Mouse (Mus musculus) heart, adult 2 months (tissue): ENCODE data around the gene Fars2. TPM values are rescaled to one million over a fixed set of nuclear protein-coding genes. Genes with fewer than 3 reads are reported as not detected.
A peak's percentile ranks its signal among the peaks of the same experiment; 100 is the strongest.

Experiments used
- DNase-seq, 2 experiments: peaks; one replicate each; pipeline ENCODE4 v3.0.0; 2021
- H3K27ac ChIP-seq: fragments of 200-600 bp; 2 replicates; pipeline ENCODE4 v1.8.1; 2022
- H3K27me3 ChIP-seq: fragments of 200-500 bp; 2 replicates; pipeline ENCODE4 v1.6.1; 2012; ENCODE audit warnings: mild to moderate bottlenecking, low read length, inconsistent platforms, mixed read lengths; ENCODE audit not compliant: control insufficient read depth, insufficient read depth
- H3K36me3 ChIP-seq: fragments of 200-500 bp; 2 replicates; pipeline ENCODE4 v1.6.1; 2012; ENCODE audit warnings: low read length, inconsistent platforms; ENCODE audit not compliant: control insufficient read depth, insufficient read depth
- H3K4me1 ChIP-seq: fragments of 200-500 bp; 2 replicates; pipeline ENCODE4 v1.6.1; 2011; ENCODE audit warnings: low read length; ENCODE audit not compliant: control insufficient read depth, insufficient read depth
- H3K4me3 ChIP-seq: fragments of 200-600 bp; 2 replicates; pipeline ENCODE4 v1.8.1; 2022
- H3K79me2 ChIP-seq: fragments of 200-500 bp; replicated peaks from 2 replicates; pipeline ENCODE4 v1.6.1; 2012; ENCODE audit warnings: mild to moderate bottlenecking, inconsistent platforms, low read length, moderate library complexity, mixed read lengths; ENCODE audit not compliant: control insufficient read depth, insufficient read depth
- H3K9ac ChIP-seq: fragments of 200-500 bp; 2 replicates; pipeline ENCODE4 v1.6.1; 2012; ENCODE audit warnings: low read depth, mild to moderate bottlenecking, control low read depth, inconsistent platforms, low read length, mixed read lengths
- CTCF ChIP-seq: fragments of 200-600 bp; IDR thresholded peaks from 2 replicates; pipeline ENCODE4 v1.8.1; 2022; ENCODE audit warnings: antibody characterized with exemption, mild to moderate bottlenecking, moderate library complexity
- EP300 ChIP-seq: fragments of 200-500 bp; IDR thresholded peaks from 2 replicates; pipeline ENCODE4 v1.6.1; 2011; ENCODE audit warnings: low read depth, low read length, control low read depth; ENCODE audit not compliant: insufficient read depth
- POLR2A ChIP-seq: fragments of 200-500 bp; IDR thresholded peaks from 2 replicates; pipeline ENCODE4 v1.6.1; 2011; ENCODE audit warnings: mild to moderate bottlenecking, low read depth, low read length, control low read depth; ENCODE audit not compliant: insufficient read depth
- WGBS: fragments of 180-500 bp; shearing (Covaris S2); methylation state at CpG from one replicate; pipeline ENCODE4 v1.1.7; 2018; 5-methylcytosine and 5-hydroxymethylcytosine counted together
- intact Hi-C: fragments of 180-260 bp; cut with DNase I; formaldehyde crosslinking; loops from one replicate; pipeline ENCODE4 v1.15.1; 2025
- polyA plus RNA-seq: library from polyadenylated mRNA; depleted of rRNA; stranded (reverse); fragments of >200 nt; gene quantifications from 2 replicates; pipeline ENCODE4 v1.2.3, GENCODE M21; 2012
- total RNA-seq, 2 experiments: library from RNA; stranded (reverse); gene quantifications; 2 replicates each; pipeline ENCODE4 v1.2.3; 2021

Gene Fars2
- total and polyA plus RNA-seq, 3 experiments, result 73.3 to 85.7 (median 77.7) TPM

GRCm38 (mm10) chr13:36537580-36537979 is 420.4 kb downstream of the Fars2 start:
- Histone ChIP-seq H3K4me1 (0 out of 2 replicates have a peak, but pooled peaks cover 2% of the 10 kb centered on the region), H3K27ac (no peak overlapping the region), H3K9ac (no peak overlapping the region), H3K36me3 (no peaks in the 10 kb centered on the region), H3K4me3 (no peak overlapping the region), H3K27me3 (no peaks in the 10 kb centered on the region), H3K79me2 (no peaks in the 10 kb centered on the region)
- DNase-seq, result no peak
- whole genome bisulfite sequencing, result 88% methylated on average over 3 of the region's 3 CpGs
- no peak for TF ChIP-seq POLR2A
- intact Hi-C loops, result no loop called here

GRCm38 (mm10) chr13:36538385-36538784 is 421.2 kb downstream of the Fars2 start:
- Histone ChIP-seq H3K9ac (no peak overlapping the region), H3K36me3 (no peaks in the 10 kb centered on the region), H3K79me2 (no peaks in the 10 kb centered on the region), H3K27me3 (no peaks in the 10 kb centered on the region), H3K4me1 (no peaks in the 10 kb centered on the region), H3K27ac (no peak overlapping the region), H3K4me3 (no peak overlapping the region)
- intact Hi-C loops, result no loop called here
- TF ChIP-seq CTCF (no peak), POLR2A (no peak)
- DNase-seq, result no peak
- WGBS, result 92% methylated on average over 2 of the region's 2 CpGs

- Histone ChIP-seq H3K9ac (no peak overlapping the region), H3K4me3 (no peak overlapping the region), H3K36me3 (no peaks in the 10 kb centered on the region), H3K27ac (no peak overlapping the region), H3K4me1 (no peaks in the 10 kb centered on the region), H3K27me3 (no peaks in the 10 kb centered on the region), H3K79me2 (no peaks in the 10 kb centered on the region)
- WGBS, result 83% methylated on average over 10 of the region's 10 CpGs
- peak; percentile 60 to 62 for DNase-seq
- intact Hi-C loops, result no loop called here
- TF ChIP-seq POLR2A (no peak), EP300 (no peak), CTCF (no peak)
Observed at GRCm38 (mm10) chr13:36540231-36540630, 423.0 kb downstream of the Fars2 start.

- no peaks in the 10 kb centered on the region for H3K36me3 ChIP-seq
- no peak overlapping the region for H3K4me3 ChIP-seq
- WGBS, result 70% methylated on average over 2 of the region's 2 CpGs
- no peaks in the 10 kb centered on the region for H3K79me2 ChIP-seq
- peak in 1 of 2 experiments; percentile 59 for DNase-seq
- no peaks in the 10 kb centered on the region for H3K4me1 ChIP-seq
- TF ChIP-seq CTCF (no peak), EP300 (no peak), POLR2A (no peak)
- H3K27ac ChIP-seq, result no peak overlapping the region
- no peaks in the 10 kb centered on the region for H3K27me3 ChIP-seq
- no peak overlapping the region for H3K9ac ChIP-seq
- intact Hi-C loops, result no loop called here
Observed at GRCm38 (mm10) chr13:36541287-36541780, 424.1 kb downstream of the Fars2 start.

GRCm38 (mm10) chr13:36550694-36551093 is 433.5 kb downstream of the Fars2 start:
- intact Hi-C loops, result no loop called here
- H3K36me3 ChIP-seq, result no peaks in the 10 kb centered on the region
- H3K4me1 ChIP-seq, result no peaks in the 10 kb centered on the region
- TF ChIP-seq POLR2A, result no peak
- no peak for TF ChIP-seq CTCF
- no peak for TF ChIP-seq EP300
- no peak overlapping the region for H3K9ac ChIP-seq
- DNase-seq, result no peak
- H3K4me3 ChIP-seq, result no peak overlapping the region
- WGBS, result 61% methylated on average over 6 of the region's 6 CpGs
- no peak overlapping the region for H3K27ac ChIP-seq
- H3K79me2 ChIP-seq, result no peaks in the 10 kb centered on the region
- H3K27me3 ChIP-seq, result peaks cover 1% of the 10 kb centered on the region; the same call in 1 of the 2 replicates

GRCm38 (mm10) chr13:36552522-36553246 is 435.5 kb downstream of the Fars2 start:
- no peak for TF ChIP-seq POLR2A
- no peak for TF ChIP-seq EP300
- TF ChIP-seq CTCF, result no peak
- WGBS, result 78% methylated on average over 3 of the region's 3 CpGs

More at GRCm38 (mm10) chr13:36552522-36553246, 435.5 kb downstream of the Fars2 start:
- Histone ChIP-seq H3K9ac (no peak overlapping the region), H3K4me3 (no peak overlapping the region), H3K36me3 (no peaks in the 10 kb centered on the region), H3K4me1 (no peaks in the 10 kb centered on the region), H3K79me2 (no peaks in the 10 kb centered on the region), H3K27ac (no peak overlapping the region), H3K27me3 (no peaks in the 10 kb centered on the region)
- DNase-seq, result no peak
- intact Hi-C loops, result no loop called here
